In genomic region chr10:71060269-71060668, GRCm38 (mm10) we compare ENCODE assay signal across 19 mouse cellular contexts.
A peak's percentile ranks its signal among the peaks of the same experiment; 100 is the strongest.
DNase-seq lines count a peak whose midpoint lies in the region; ATAC-seq and TF ChIP-seq lines count a peak whose summit lies in the region.
"Had no signal": no experiment of that assay in that cellular context is flagged by ENCODE, and none has a peak within 500 bp of the region (broad histone marks: within the 10 kb centered on the region; RNA-seq: fewer than 3 reads in every experiment).

No protein-coding gene starts in this region.

- H3K36me3 ChIP-seq in liver, embryonic 16.5 days (ENCODE audit: control insufficient read depth, insufficient read depth), result no peaks in the 10 kb centered on the region
- H3K36me3 ChIP-seq in liver, postnatal 0 days (replicated peaks; ENCODE audit: insufficient read depth, low read length), result no peaks in the 10 kb centered on the region
- H3K36me3 ChIP-seq in embryonic facial prominence, embryonic 14.5 days (ENCODE audit: control insufficient read depth, insufficient read depth, low read length), result no peaks in the 10 kb centered on the region
- no peaks in the 10 kb centered on the region for H3K36me3 ChIP-seq in limb, embryonic 14.5 days (ENCODE audit: control insufficient read depth, insufficient read depth, low read length)
- H3K36me3 ChIP-seq: liver, embryonic 15.5 days; stomach, embryonic 15.5 days had no signal

- no peak for DNase-seq in liver, postnatal 0 days
- peak; percentile 23 for DNase-seq in embryo, embryonic 11.5 days (ENCODE audit: low read depth, low spot score)
- peak; percentile 81 for DNase-seq in embryonic facial prominence, embryonic 14.5 days (ENCODE audit: low spot score)
- peak; percentile 45 for DNase-seq in limb, embryonic 14.5 days (ENCODE audit: low spot score)
- DNase-seq in testis, postnatal 10 days (ENCODE audit: low spot score), result no peak
- DNase-seq in frontal cortex, adult 2 months (ENCODE audit: extremely low spot score in 1 of 2, low spot score in 1 of 2), result no peak
- DNase-seq: cerebellum, adult 8-10 months; gastrocnemius, postnatal 36 days; heart, postnatal 36 days; layer of hippocampus, postnatal 36 days; left cerebral cortex, postnatal 4 days; midbrain, embryonic 14.5 days; right cerebral cortex, adult 18-20 months had no signal

- no peak for TF ChIP-seq CTCF in liver, postnatal 0 days (IDR thresholded peaks at IDR 0.05; ENCODE audit: low read depth)

- no peaks in the 10 kb centered on the region for H3K27me3 ChIP-seq in liver, embryonic 16.5 days (ENCODE audit: control insufficient read depth, insufficient read depth, low read depth, low read length)
- H3K27me3 ChIP-seq in liver, postnatal 0 days (ENCODE audit: insufficient read depth, low read length), result no peaks in the 10 kb centered on the region
- no peaks in the 10 kb centered on the region for H3K27me3 ChIP-seq in embryonic facial prominence, embryonic 14.5 days (replicated peaks; ENCODE audit: control insufficient read depth, insufficient read depth, low read length)
- H3K27me3 ChIP-seq in limb, embryonic 14.5 days (ENCODE audit: control insufficient read depth, insufficient read depth, low read length), result no peaks in the 10 kb centered on the region
- H3K27me3 ChIP-seq: heart, embryonic 13.5 days; kidney, embryonic 15.5 days; liver, embryonic 15.5 days; stomach, embryonic 15.5 days had no signal

- no peak overlapping the region for H3K4me2 ChIP-seq in liver, embryonic 16.5 days (ENCODE audit: low read depth, low read length)
- H3K4me2 ChIP-seq in liver, postnatal 0 days (ENCODE audit: low read depth, low read length), result no peak overlapping the region
- H3K4me2 ChIP-seq in embryonic facial prominence, embryonic 14.5 days (ENCODE audit: low read depth, low read length), result no peak overlapping the region
- no peak overlapping the region for H3K4me2 ChIP-seq in limb, embryonic 14.5 days (replicated peaks; ENCODE audit: low read depth, low read length, severe bottlenecking)
- H3K4me2 ChIP-seq: heart, embryonic 13.5 days; kidney, embryonic 15.5 days; liver, embryonic 15.5 days; stomach, embryonic 15.5 days had no signal

- H3K9ac ChIP-seq in liver, embryonic 16.5 days (ENCODE audit: low read depth, low read length), result no peak overlapping the region
- no peak overlapping the region for H3K9ac ChIP-seq in liver, postnatal 0 days (replicated peaks)
- no peak overlapping the region for H3K9ac ChIP-seq in embryonic facial prominence, embryonic 14.5 days (ENCODE audit: low read depth, low read length)
- H3K9ac ChIP-seq in limb, embryonic 14.5 days (ENCODE audit: low read depth, low read length, severe bottlenecking), result no peak overlapping the region
- H3K9ac ChIP-seq: heart, embryonic 13.5 days; kidney, embryonic 15.5 days; liver, embryonic 15.5 days; stomach, embryonic 15.5 days had no signal

- H3K27ac ChIP-seq in liver, embryonic 16.5 days (ENCODE audit: low read length), result no peak overlapping the region
- no peak overlapping the region for H3K27ac ChIP-seq in liver, postnatal 0 days (ENCODE audit: low read depth)
- H3K27ac ChIP-seq in embryonic facial prominence, embryonic 14.5 days (replicated peaks; ENCODE audit: low read depth, low read length), result no peak overlapping the region; the same call in 1 of the 2 replicates
- H3K27ac ChIP-seq in limb, embryonic 14.5 days (replicated peaks; ENCODE audit: low read depth, low read length), result no peak overlapping the region
- H3K27ac ChIP-seq: heart, embryonic 13.5 days; kidney, embryonic 15.5 days; liver, embryonic 15.5 days; macrophage; stomach, embryonic 15.5 days had no signal

- H3K4me1 ChIP-seq in liver, embryonic 16.5 days (ENCODE audit: control insufficient read depth, low read depth, low read length), result no peaks in the 10 kb centered on the region; the same call in 1 of the 2 replicates
- H3K4me1 ChIP-seq in liver, postnatal 0 days (ENCODE audit: insufficient read depth), result no peaks in the 10 kb centered on the region; the same call in 1 of the 2 replicates
- H3K4me1 ChIP-seq in embryonic facial prominence, embryonic 14.5 days (ENCODE audit: control insufficient read depth, insufficient read depth, low read length), result peaks cover 37% of the 10 kb centered on the region
- H3K4me1 ChIP-seq in limb, embryonic 14.5 days (ENCODE audit: control insufficient read depth, insufficient read depth, low read length), result peaks cover 36% of the 10 kb centered on the region
- H3K4me1 ChIP-seq: liver, embryonic 15.5 days had no signal

- no peaks in the 10 kb centered on the region for H3K9me3 ChIP-seq in liver, embryonic 16.5 days (replicated peaks; ENCODE audit: control insufficient read depth, low read length)
- H3K9me3 ChIP-seq in liver, postnatal 0 days (ENCODE audit: low read length), result no peaks in the 10 kb centered on the region
- H3K9me3 ChIP-seq in embryonic facial prominence, embryonic 14.5 days (ENCODE audit: control insufficient read depth, low read length), result no peaks in the 10 kb centered on the region
- no peaks in the 10 kb centered on the region for H3K9me3 ChIP-seq in limb, embryonic 14.5 days (ENCODE audit: control insufficient read depth, low read length)
- H3K9me3 ChIP-seq: heart, embryonic 13.5 days; kidney, embryonic 15.5 days; liver, embryonic 15.5 days; stomach, embryonic 15.5 days had no signal

- H3K4me3 ChIP-seq in liver, embryonic 16.5 days (ENCODE audit: low read depth, low read length), result no peak overlapping the region
- H3K4me3 ChIP-seq in liver, postnatal 0 days (ENCODE audit: low read depth, low read length), result no peak overlapping the region
- no peak overlapping the region for H3K4me3 ChIP-seq in embryonic facial prominence, embryonic 14.5 days (ENCODE audit: low read depth, low read length)
- H3K4me3 ChIP-seq in limb, embryonic 14.5 days (replicated peaks; ENCODE audit: low read length), result no peak overlapping the region
- H3K4me3 ChIP-seq: heart, embryonic 13.5 days; kidney, embryonic 15.5 days; liver, embryonic 15.5 days; stomach, embryonic 15.5 days had no signal

- ATAC-seq in liver, embryonic 16.5 days (ENCODE audit: low read depth), result peak; percentile 48; the same call in 1 of the 2 replicates
- ATAC-seq in liver, postnatal 0 days, result no peak
- no peak for ATAC-seq in embryonic facial prominence, embryonic 14.5 days (ENCODE audit: low read depth)
- no peak for ATAC-seq in limb, embryonic 14.5 days (ENCODE audit: low FRiP score, low read depth)

- no peak for TF ChIP-seq EP300 in liver, postnatal 0 days (IDR thresholded peaks at IDR 0.05; ENCODE audit: low read depth)

- no peak for TF ChIP-seq POLR2A in limb, embryonic 14.5 days (IDR thresholded peaks at IDR 0.05; ENCODE audit: borderline replicate concordance, extremely low read depth, insufficient read depth, insufficient read length)

- WGBS in liver, embryonic 16.5 days (ENCODE audit: insufficient replicate concordance), result 52% methylated on average over 2 of the region's 2 CpGs
- 69% methylated on average over 2 of the region's 2 CpGs for WGBS in liver, postnatal 0 days (ENCODE audit: insufficient replicate concordance)
- 24% methylated on average over 2 of the region's 2 CpGs for WGBS in embryonic facial prominence, embryonic 14.5 days
- WGBS in limb, embryonic 14.5 days, result 27% methylated on average over 2 of the region's 2 CpGs

Comparison
In these comparisons a context has a peak if more than half of its experiments do, and no peak if none do; other contexts are left out.
1. DNase-seq: peak in embryo, embryonic 11.5 days (single experiment), embryonic facial prominence, embryonic 14.5 days (single experiment) and limb, embryonic 14.5 days (single experiment); none in liver, postnatal 0 days (single experiment), testis, postnatal 10 days (single experiment) and frontal cortex, adult 2 months (0 of 2).